ENCODE assay signal across 22 mouse cellular contexts in the genomic region with DNA sequence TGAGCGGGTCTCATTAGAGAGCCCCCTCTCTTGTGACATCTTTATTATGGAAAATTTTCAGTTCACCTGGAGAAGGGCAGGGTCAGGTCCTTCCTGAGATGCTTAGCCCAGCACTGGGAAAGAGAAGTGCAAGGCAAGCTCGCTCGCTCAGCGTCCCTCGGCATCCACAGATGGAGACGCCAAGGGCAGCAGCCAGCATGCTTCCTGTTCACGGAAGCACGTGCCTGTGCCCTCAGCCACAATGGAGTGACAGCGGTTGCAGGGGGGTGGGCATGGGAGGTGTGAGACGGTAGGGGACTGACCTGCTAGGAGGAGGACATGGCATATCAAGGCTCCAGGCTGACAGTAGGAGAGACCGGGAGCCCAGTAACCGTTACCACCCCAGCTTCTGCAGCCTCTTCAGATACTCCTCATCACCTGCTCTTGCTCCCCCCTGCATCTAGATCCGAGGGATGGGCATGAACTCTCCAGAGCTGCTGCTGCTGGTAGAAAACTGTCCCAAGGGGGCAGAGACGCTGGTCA. TPM values are rescaled to one million over a fixed set of nuclear protein-coding genes. Genes with fewer than 3 reads are reported as not detected.
"Had no signal": no experiment of that assay in that cellular context is flagged by ENCODE, and none has a peak within 500 bp of the region (broad histone marks: within the 10 kb centered on the region; RNA-seq: fewer than 3 reads in every experiment).

No protein-coding gene starts in this region.

- ATAC-seq: liver, postnatal 0 days; lung, postnatal 0 days had no signal

- H3K4me3 ChIP-seq: lung, embryonic 15.5 days; megakaryocyte, embryonic 14.5 days; midbrain, embryonic 12.5 days; neural tube, embryonic 12.5 days; stomach, embryonic 15.5 days had no signal

- H3K4me2 ChIP-seq: lung, embryonic 15.5 days; midbrain, embryonic 12.5 days; neural tube, embryonic 12.5 days; stomach, embryonic 15.5 days had no signal

- H3K27me3 ChIP-seq: lung, embryonic 15.5 days; megakaryocyte, embryonic 14.5 days; midbrain, embryonic 12.5 days; neural tube, embryonic 12.5 days; stomach, embryonic 15.5 days had no signal

- H3K27ac ChIP-seq: lung, embryonic 15.5 days; macrophage; midbrain, embryonic 12.5 days; neural tube, embryonic 12.5 days; stomach, embryonic 15.5 days; stomach, postnatal 0 days had no signal

- H3K4me1 ChIP-seq: lung, embryonic 15.5 days; megakaryocyte, embryonic 14.5 days; midbrain, embryonic 12.5 days; neural tube, embryonic 12.5 days; stomach, embryonic 15.5 days had no signal

- H3K9me3 ChIP-seq: lung, embryonic 15.5 days; megakaryocyte, embryonic 14.5 days; midbrain, embryonic 12.5 days; neural tube, embryonic 12.5 days; stomach, embryonic 15.5 days had no signal

- H3K9ac ChIP-seq: liver, postnatal 0 days; lung, embryonic 15.5 days; midbrain, embryonic 12.5 days; neural tube, embryonic 12.5 days; stomach, embryonic 15.5 days had no signal

- DNase-seq: liver, postnatal 0 days; lung, adult 2 months; lung, postnatal 14 days; lung, postnatal 36 days; midbrain, embryonic 14.5 days; right cerebral cortex, postnatal 14 days; thymus, postnatal 14 days; thymus, postnatal 36 days had no signal

RNA-seq across cellular contexts. Expression of a gene that starts 6.4 kb away (rescaled TPM):
- total RNA-seq: megakaryocyte progenitor cell, adult 5-6 weeks; midbrain, postnatal 0 days; monocyte, adult 5-6 weeks had no signal
- polyA plus RNA-seq: liver, postnatal 0 days; lung, adult 2 months; lung, embryonic 15.5 days; lung, postnatal 0 days; macrophage; midbrain, embryonic 12.5 days; neural tube, embryonic 12.5 days; neural tube, embryonic 14.5 days; stomach, embryonic 15.5 days; stomach, postnatal 0 days; thymus, postnatal 0 days had no signal

RNA-seq across cellular contexts. Expression of a gene that starts 24.7 kb away (rescaled TPM):
- total RNA-seq: megakaryocyte progenitor cell, adult 5-6 weeks; midbrain, postnatal 0 days; monocyte, adult 5-6 weeks; neutrophil, adult 5-6 weeks had no signal
- polyA plus RNA-seq: macrophage; midbrain, embryonic 14.5 days; midbrain, postnatal 0 days; neural tube, embryonic 14.5 days had no signal

RNA-seq across cellular contexts. Expression of a gene that starts 35.6 kb away (rescaled TPM):
- total RNA-seq: monocyte, adult 5-6 weeks had no signal
